Mouse (Mus musculus): ENCODE measurements around the gene Ralgps2.

Gene Ralgps2

GRCm38 (mm10) chr1:156939251-156940141 lies at the start of gene Ralgps2:
Gene Ralgps2, minus strand, starts transcription at chr1:156939626.
- peak; percentile 68 to 85 for DNase-seq

- DNase-seq, result no peak
Observed at GRCm38 (mm10) chr1:156987576-156987975, 48.1 kb upstream of the Ralgps2 start.

DNA sequence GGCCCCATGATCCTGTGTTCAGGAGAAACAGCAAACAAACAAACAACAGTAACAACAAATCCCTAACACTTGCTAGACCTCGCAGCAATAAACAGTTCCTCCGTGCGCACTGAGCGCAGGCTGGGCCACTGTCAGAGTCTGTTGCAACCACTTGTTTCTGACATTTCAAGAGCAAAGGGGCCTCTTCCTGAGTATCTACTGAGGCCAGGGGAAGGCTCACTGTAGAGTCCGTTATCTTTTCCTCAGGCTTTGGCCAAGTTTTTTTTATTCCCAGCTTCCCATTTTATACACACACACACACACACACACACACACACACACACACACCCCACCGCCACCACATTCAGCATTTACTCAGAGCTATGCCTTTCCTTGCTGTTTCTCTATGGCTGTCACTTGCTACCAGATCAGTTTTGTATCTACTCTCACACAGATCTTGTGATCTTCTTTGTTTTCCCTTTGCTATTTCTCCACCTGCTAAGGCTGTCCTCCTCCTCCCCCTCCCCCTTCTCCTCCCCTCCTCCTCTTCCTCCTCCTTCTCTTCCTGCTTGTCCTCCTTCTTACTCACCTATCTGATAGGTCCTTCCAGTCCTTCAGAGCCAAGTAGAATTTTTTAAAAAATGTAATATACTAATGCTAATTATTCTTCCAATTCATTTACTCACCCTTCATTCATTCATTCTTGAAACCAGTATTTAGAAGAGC lies 47.4 kb upstream of the Ralgps2 start:
- no peak for DNase-seq

DNA sequence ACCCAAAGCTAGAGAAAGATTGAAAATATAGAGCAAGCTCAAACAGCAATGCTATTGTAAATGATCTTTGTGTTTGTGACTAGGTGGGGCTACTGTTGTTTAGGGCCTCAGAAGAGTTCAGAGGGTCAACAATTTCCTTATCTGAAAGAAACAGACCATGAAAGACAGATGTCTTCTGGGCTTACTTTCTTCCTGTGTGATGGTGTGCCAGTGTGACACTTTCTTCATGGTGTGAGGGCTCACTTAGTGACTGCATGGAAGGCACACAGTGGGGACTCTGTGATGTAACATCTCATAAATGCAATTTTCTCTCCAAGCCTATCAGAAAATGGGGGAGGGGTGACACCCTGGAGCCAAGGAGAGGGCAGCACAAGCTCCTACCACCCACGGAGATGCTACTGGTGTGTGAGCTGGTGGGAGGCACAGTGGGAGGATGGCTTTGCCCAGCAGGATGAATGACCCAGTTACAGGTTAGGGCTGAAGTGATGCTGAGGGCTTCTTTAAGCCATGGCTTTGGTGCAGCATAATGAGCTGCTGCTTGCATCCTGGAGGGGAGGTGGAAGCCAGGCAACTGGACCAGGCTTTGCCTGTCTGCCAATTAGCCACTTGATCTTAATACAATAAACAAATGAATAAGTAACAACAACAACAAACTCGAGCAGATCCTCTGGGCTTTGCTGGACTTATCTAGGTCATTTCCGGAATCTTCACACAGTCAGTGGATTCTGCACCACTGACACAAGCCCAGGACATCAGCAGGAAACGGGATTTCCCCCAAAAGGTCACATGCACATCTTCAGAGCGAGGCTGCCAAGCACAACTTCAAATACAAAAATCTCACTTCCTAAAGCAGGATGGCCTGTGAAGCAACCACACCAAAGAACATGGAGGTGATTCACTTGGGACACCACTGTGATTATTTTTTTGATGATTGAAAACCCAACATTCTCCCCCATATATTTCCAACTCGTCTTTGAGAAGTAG lies 46.5 kb upstream of the Ralgps2 start:
- peak in 1 of 2 experiments; percentile 17 for DNase-seq

DNA sequence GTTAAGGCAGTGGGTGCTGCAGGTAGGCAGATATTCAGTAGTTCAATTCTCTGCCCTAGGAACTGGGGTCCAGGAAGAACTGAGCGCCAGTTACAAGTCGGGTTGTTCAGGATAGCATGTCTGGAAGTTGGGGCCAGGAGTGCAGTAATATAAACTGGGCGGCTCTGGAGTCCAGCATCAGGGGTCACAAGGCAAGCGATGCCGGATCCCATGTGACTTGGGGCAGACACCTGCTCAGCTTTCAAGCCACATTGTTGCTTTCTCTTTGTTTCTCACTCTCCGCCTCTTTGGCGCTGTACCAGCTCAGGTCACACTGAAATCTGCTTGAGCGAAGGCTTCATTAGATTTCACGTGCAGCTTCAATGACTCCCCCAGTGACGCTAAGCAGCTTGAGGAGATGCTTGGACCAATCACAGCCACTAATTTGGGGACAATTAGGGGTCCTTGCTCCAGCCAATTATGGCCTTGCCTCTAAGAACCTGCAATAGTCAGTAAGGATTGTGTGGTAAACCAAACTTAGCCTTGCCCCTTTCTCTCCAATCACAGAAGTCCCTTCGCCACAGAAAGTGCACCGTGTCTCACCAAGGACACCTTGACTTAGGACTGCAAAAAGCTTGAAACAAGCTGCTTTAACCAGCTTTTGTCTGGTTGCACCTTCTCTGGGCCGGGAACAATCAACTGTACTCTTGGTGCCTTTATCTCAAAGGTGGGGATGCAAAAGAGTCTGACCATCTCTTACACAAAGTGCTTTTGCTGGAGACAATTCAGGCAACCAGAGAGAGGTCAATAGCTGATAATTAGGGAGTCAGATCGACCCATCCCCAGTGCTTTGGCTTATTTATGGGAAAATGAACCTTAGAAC lies 43.8 kb upstream of the Ralgps2 start:
- no peak for DNase-seq

GRCm38 (mm10) chr1:156981975-156982374 lies 42.5 kb upstream of the Ralgps2 start:
- no peak for DNase-seq

GRCm38 (mm10) chr1:156979722-156980121 lies 40.3 kb upstream of the Ralgps2 start:
- DNase-seq, result peak in 1 of 2 experiments; percentile 11

DNA sequence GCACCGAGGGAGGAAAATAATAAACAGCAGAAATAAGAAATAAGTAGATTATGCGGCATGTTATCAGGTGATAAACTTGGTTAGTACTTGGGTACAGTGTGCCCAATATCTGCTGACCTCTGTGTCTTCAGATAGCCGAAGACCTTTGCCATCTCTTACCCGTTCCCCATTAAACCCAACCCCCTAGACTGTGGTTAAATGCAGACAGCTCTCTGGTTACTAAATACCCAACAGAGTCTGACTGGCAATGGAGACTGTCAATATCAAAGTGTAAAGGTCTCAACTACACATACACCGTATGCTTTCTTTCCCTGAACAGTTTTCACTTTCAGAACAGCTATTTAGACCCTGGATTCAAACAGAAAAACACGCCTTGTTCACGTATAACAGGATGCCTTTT lies 39.2 kb upstream of the Ralgps2 start:
- peak; percentile 27 to 42 for DNase-seq

- no peak for DNase-seq
Observed at GRCm38 (mm10) chr1:156973857-156974256, 34.4 kb upstream of the Ralgps2 start.

- no peak for DNase-seq
Observed at GRCm38 (mm10) chr1:156972391-156972790, 33.0 kb upstream of the Ralgps2 start.

- DNase-seq, result no peak
Observed at GRCm38 (mm10) chr1:156971206-156971811, 31.9 kb upstream of the Ralgps2 start.

DNA sequence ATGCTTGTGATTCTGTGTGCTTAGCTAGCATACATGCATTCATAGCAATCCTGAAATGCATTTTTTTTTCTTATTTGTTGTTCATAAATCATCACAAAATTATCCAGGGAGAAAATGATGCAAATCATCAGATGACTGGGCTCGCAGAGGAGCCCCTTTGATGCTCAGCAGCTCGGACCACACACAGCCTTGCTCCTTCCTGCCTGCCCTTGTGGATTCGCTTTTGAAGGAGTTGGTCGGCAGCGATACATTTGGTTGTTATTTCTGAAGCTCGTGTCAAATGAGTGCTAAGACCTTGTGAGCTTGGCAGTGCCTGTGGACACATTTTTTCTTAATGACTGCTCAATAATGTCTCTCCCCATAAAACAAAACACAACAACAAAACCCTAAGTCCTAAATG lies 31.2 kb upstream of the Ralgps2 start:
- no peak for DNase-seq

DNA sequence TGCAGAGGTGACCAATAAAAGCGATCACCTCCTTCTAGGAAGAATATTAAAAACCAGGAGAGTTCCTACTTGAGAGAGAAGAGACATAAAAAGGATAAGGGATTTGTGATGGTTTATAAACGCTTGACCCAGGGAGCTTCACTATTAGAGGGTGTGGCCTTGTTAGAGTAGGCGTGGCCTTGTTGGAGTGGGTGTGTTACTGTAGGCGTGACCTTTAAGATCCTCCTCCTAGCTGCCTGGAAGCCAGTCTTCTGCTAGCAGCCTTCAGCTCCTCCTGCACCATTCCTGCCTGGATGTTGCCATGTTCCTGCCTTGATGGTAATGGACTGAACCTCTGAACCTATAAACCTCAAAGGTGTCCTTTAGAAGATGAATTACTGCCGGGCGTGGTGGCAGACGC lies 28.7 kb upstream of the Ralgps2 start:
- no peak for DNase-seq

GRCm38 (mm10) chr1:156964586-156964932 lies 25.1 kb upstream of the Ralgps2 start:
- no peak for DNase-seq

GRCm38 (mm10) chr1:156963871-156964585 lies 24.6 kb upstream of the Ralgps2 start:
- DNase-seq, result no peak

DNA sequence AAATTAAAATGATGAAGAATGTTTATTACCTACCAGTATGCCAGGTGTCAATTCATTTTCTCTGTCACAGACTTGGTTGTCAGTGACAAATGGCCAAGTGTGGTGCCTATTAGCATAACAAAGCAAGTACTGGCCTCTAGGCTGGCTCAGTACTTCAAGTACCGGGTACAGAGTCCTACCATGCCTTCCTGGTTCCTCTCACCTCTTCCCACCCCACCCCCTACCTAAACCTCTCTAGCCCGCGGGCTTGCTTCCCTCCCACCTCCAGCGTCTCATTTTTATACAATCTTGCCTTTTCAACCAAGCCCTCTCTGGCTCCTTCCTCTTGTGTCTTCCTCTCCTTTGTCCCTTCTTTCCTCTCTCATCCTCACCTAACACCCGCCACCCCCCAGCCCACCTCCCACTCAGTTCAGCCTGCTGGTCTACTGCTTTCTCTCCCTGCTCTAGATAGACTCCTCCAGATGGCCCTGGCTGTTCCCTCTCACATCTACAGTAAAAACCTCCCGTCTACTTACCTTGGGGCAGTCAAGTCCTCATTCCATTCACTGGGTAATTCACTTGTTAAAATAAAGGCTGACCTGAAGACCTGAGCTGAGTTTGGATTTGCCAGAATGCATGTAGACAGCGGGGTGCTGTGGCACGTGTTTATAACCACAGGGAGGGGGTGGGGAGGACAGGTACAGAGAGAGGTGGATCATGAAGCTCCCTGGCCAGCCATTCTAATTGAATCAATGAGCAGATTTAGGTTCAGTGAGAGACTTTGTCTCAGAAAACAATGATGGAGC lies 22.2 kb upstream of the Ralgps2 start:
- no peak for DNase-seq

DNA sequence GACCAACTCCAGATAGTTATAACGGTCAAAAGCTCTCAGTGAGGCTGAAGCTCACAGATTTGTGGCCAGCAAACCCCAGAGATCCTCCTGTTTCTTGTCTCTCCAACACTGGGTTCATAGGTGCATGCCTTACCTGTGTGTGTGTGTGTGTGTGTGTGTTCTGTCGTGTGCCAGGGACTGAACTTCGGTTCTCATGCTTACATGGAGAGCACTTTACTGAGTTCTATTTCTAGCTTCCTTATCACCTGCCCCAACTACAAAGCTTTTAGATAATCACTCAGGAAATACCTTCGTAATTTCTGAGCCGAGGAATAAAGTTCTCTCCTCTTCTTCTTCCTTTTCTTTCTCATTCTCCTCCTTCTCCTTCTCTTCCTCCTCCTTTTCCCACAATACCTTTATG lies 19.6 kb upstream of the Ralgps2 start:
- no peak for DNase-seq

GRCm38 (mm10) chr1:156957360-156957759 lies 17.9 kb upstream of the Ralgps2 start:
- DNase-seq, result no peak

- no peak for DNase-seq
Observed at GRCm38 (mm10) chr1:156955926-156956760, 16.7 kb upstream of the Ralgps2 start.
